Mouse (Mus musculus) lung, postnatal 0 days (tissue): ENCODE measurements around the gene Cask.

Experiments used
- CTCF ChIP-seq: IDR thresholded peaks from 2 replicates; pipeline ENCODE4 v1.5.1; 2016; ENCODE audit warnings: antibody characterized with exemption, mild to moderate bottlenecking
- EP300 ChIP-seq: IDR thresholded peaks from 2 replicates; pipeline ENCODE4 v1.6.1; 2016; ENCODE audit warnings: antibody characterized with exemption, mild to moderate bottlenecking, control low read depth

- TF ChIP-seq CTCF (no peak), EP300 (no peak)
These were observed 38.8 kb upstream of the Cask start for GRCm38 (mm10) chrX:13889976-13890375.
